Mouse (Mus musculus): Measurements from ENCODE around the gene Slc5a5.

- no peak for TF ChIP-seq ZNF384 (IDR thresholded peaks at IDR 0.05; ENCODE audit: low read depth, low read length)
- TF ChIP-seq ZMIZ1 (IDR thresholded peaks at IDR 0.05; ENCODE audit: low read depth, low read length), result no peak
- no peak for TF ChIP-seq CTCF (conservative IDR thresholded peaks at IDR 0.05 in 1 of 2, IDR thresholded peaks at IDR 0.05 in 1 of 2; ENCODE audit: low read depth in 2 of 2, low read length in 2 of 2)
- TF ChIP-seq MYC (IDR thresholded peaks at IDR 0.05; ENCODE audit: low read depth, low read length), result no peak
- no peak for TF ChIP-seq POLR2AphosphoS2 (IDR thresholded peaks at IDR 0.05; ENCODE audit: low read depth, low read length)
- TF ChIP-seq RAD21 (IDR thresholded peaks at IDR 0.05; ENCODE audit: low read depth, low read length), result no peak
- no peak for TF ChIP-seq MAZ (IDR thresholded peaks at IDR 0.05; ENCODE audit: low read depth, low read length)
- TF ChIP-seq POLR2A (IDR thresholded peaks at IDR 0.05; ENCODE audit: low read depth, low read length), result no peak
- TF ChIP-seq USF1 (IDR thresholded peaks at IDR 0.05; ENCODE audit: low read depth, low read length), result no peak
Measured at GRCm38 (mm10) chr8:70914704-70915103, 22.1 kb upstream of the Slc5a5 start.
